ENCODE assay signal across 13 mouse cellular contexts in the genomic region with DNA sequence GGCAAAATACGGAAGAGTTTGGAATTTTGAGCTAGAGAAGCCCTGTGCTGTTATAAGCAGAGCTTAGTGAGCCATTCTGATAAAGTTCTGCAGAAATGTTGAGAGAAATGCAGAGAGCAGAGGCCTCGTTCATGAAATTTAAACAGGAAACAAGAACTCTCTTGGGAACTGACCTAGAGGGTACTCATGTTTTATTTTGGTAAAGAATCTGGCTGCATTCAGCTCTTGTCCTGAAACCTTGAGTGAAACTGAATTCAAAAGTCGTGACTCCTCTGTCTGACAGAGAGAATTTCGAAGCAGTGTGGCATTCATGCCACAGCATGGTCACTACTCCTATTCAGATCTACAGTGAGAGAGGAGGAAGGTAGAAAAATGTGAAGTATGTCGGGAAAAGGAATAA. TPM values are rescaled to one million over a fixed set of nuclear protein-coding genes. Genes with fewer than 3 reads are reported as not detected.
A peak's percentile ranks its signal among the peaks of the same experiment; 100 is the strongest.
DNase-seq lines count a peak whose midpoint lies in the region; ATAC-seq and TF ChIP-seq lines count a peak whose summit lies in the region.
"Had no signal": no experiment of that assay in that cellular context is flagged by ENCODE, and none has a peak within 500 bp of the region (broad histone marks: within the 10 kb centered on the region; RNA-seq: fewer than 3 reads in every experiment).

No protein-coding gene starts in this region.

- TF ChIP-seq CTCF in lung, embryonic 14.5 days (IDR thresholded peaks at IDR 0.05; ENCODE audit: low read depth) = no peak
- no peak for TF ChIP-seq CTCF in liver, postnatal 0 days (IDR thresholded peaks at IDR 0.05; ENCODE audit: low read depth)

- no peak for DNase-seq in heart, adult 9 months (ENCODE audit: low spot score in 2 of 2)
- DNase-seq in lung, embryonic 14.5 days = peak; percentile 40
- no peak for DNase-seq in lung, adult 18-20 months
- no peak for DNase-seq in liver, postnatal 0 days
- DNase-seq in forebrain, embryonic 14.5 days (ENCODE audit: low spot score) = no peak
- DNase-seq in gastrocnemius, adult 18-20 months (ENCODE audit: low spot score) = no peak
- DNase-seq: adrenal gland, postnatal 36 days; cerebellum, adult 2 months; gastrocnemius, postnatal 36 days had no signal

- 46% methylated on average over 5 of the region's 5 CpGs for WGBS in heart, embryonic 14.5 days
- WGBS in lung, embryonic 14.5 days = 31% methylated on average over 5 of the region's 5 CpGs
- WGBS in embryonic facial prominence, embryonic 12.5 days = 24% methylated on average over 5 of the region's 5 CpGs
- WGBS in liver, postnatal 0 days (ENCODE audit: insufficient replicate concordance) = 52% methylated on average over 5 of the region's 5 CpGs
- 67% methylated on average over 5 of the region's 5 CpGs for whole genome bisulfite sequencing in forebrain, embryonic 14.5 days

- no peaks in the 10 kb centered on the region for H3K36me3 ChIP-seq in heart, embryonic 14.5 days (ENCODE audit: control insufficient read depth, insufficient read depth, low read length)
- H3K36me3 ChIP-seq in lung, embryonic 14.5 days (ENCODE audit: insufficient read depth) = no peaks in the 10 kb centered on the region
- H3K36me3 ChIP-seq in embryonic facial prominence, embryonic 12.5 days = no peaks in the 10 kb centered on the region
- H3K36me3 ChIP-seq in liver, postnatal 0 days (replicated peaks; ENCODE audit: insufficient read depth, low read length) = no peaks in the 10 kb centered on the region
- no peaks in the 10 kb centered on the region for H3K36me3 ChIP-seq in forebrain, embryonic 14.5 days (ENCODE audit: control insufficient read depth, insufficient read depth, low read length)

- H3K9ac ChIP-seq in heart, embryonic 14.5 days (ENCODE audit: low read length) = no peak overlapping the region
- no peak overlapping the region for H3K9ac ChIP-seq in lung, embryonic 14.5 days
- no peak overlapping the region for H3K9ac ChIP-seq in embryonic facial prominence, embryonic 12.5 days
- H3K9ac ChIP-seq in liver, postnatal 0 days (replicated peaks) = no peak overlapping the region
- no peak overlapping the region for H3K9ac ChIP-seq in forebrain, embryonic 14.5 days (ENCODE audit: low read length)

- peaks cover 0 to 10% of the 10 kb centered on the region in 2 experiments; a peak in 2 of 4 replicates for H3K4me1 ChIP-seq in heart, embryonic 14.5 days (ENCODE audit: control insufficient read depth in 2 of 2, insufficient read depth in 2 of 2, low read length in 2 of 2)
- 0 out of 2 replicates have a peak, but pooled peaks cover 11% of the 10 kb centered on the region for H3K4me1 ChIP-seq in lung, embryonic 14.5 days (ENCODE audit: insufficient read depth)
- H3K4me1 ChIP-seq in embryonic facial prominence, embryonic 12.5 days = peaks cover 27% of the 10 kb centered on the region
- H3K4me1 ChIP-seq in liver, postnatal 0 days (ENCODE audit: insufficient read depth) = peaks cover 10% of the 10 kb centered on the region; the same call in 1 of the 2 replicates
- H3K4me1 ChIP-seq in forebrain, embryonic 14.5 days (ENCODE audit: control insufficient read depth, insufficient read depth, low read length) = no peaks in the 10 kb centered on the region

- no peaks in the 10 kb centered on the region for H3K27me3 ChIP-seq in heart, embryonic 14.5 days (ENCODE audit: control insufficient read depth, insufficient read depth, low read length)
- no peaks in the 10 kb centered on the region for H3K27me3 ChIP-seq in lung, embryonic 14.5 days (ENCODE audit: insufficient read depth, low read length)
- H3K27me3 ChIP-seq in embryonic facial prominence, embryonic 12.5 days = no peaks in the 10 kb centered on the region
- no peaks in the 10 kb centered on the region for H3K27me3 ChIP-seq in liver, postnatal 0 days (ENCODE audit: insufficient read depth, low read length)
- no peaks in the 10 kb centered on the region for H3K27me3 ChIP-seq in forebrain, embryonic 14.5 days (replicated peaks; ENCODE audit: control insufficient read depth, insufficient read depth, low read length)

- H3K4me3 ChIP-seq in heart, embryonic 14.5 days (ENCODE audit: control insufficient read depth in 1 of 2, insufficient read depth in 1 of 2, low read depth in 1 of 2, low read length in 2 of 2) = no peak overlapping the region
- no peak overlapping the region for H3K4me3 ChIP-seq in lung, embryonic 14.5 days (ENCODE audit: low read depth, low read length)
- H3K4me3 ChIP-seq in embryonic facial prominence, embryonic 12.5 days = no peak overlapping the region
- H3K4me3 ChIP-seq in liver, postnatal 0 days (ENCODE audit: low read depth, low read length) = no peak overlapping the region
- H3K4me3 ChIP-seq in forebrain, embryonic 14.5 days (ENCODE audit: low read depth, low read length) = no peak overlapping the region
- H3K4me3 ChIP-seq: left cerebral cortex, adult 2 months had no signal

- ATAC-seq in heart, embryonic 14.5 days (ENCODE audit: insufficient number of reproducible peaks, insufficient read depth, low FRiP score, low read depth) = no peak
- ATAC-seq in lung, embryonic 14.5 days (ENCODE audit: insufficient read depth) = no peak
- ATAC-seq in embryonic facial prominence, embryonic 12.5 days (ENCODE audit: insufficient number of reproducible peaks, insufficient read depth, low FRiP score, low TSS enrichment) = no peak
- no peak for ATAC-seq in liver, postnatal 0 days
- no peak for ATAC-seq in forebrain, embryonic 14.5 days

- no peak for TF ChIP-seq EP300 in liver, postnatal 0 days (IDR thresholded peaks at IDR 0.05; ENCODE audit: low read depth)

- H3K4me2 ChIP-seq in heart, embryonic 14.5 days (ENCODE audit: low read length) = no peak overlapping the region
- H3K4me2 ChIP-seq in lung, embryonic 14.5 days = no peak overlapping the region
- H3K4me2 ChIP-seq in embryonic facial prominence, embryonic 12.5 days (replicated peaks) = no peak overlapping the region
- H3K4me2 ChIP-seq in liver, postnatal 0 days (ENCODE audit: low read depth, low read length) = no peak overlapping the region
- no peak overlapping the region for H3K4me2 ChIP-seq in forebrain, embryonic 14.5 days (ENCODE audit: low read length)

- H3K9me3 ChIP-seq in heart, embryonic 14.5 days (ENCODE audit: control insufficient read depth, low read length) = no peaks in the 10 kb centered on the region
- no peaks in the 10 kb centered on the region for H3K9me3 ChIP-seq in lung, embryonic 14.5 days (ENCODE audit: low read depth, low read length)
- no peaks in the 10 kb centered on the region for H3K9me3 ChIP-seq in embryonic facial prominence, embryonic 12.5 days
- no peaks in the 10 kb centered on the region for H3K9me3 ChIP-seq in liver, postnatal 0 days (ENCODE audit: low read length)
- no peaks in the 10 kb centered on the region for H3K9me3 ChIP-seq in forebrain, embryonic 14.5 days (replicated peaks; ENCODE audit: control insufficient read depth, low read length)

- H3K27ac ChIP-seq in heart, embryonic 14.5 days (replicated peaks in 1 of 2; ENCODE audit: control insufficient read depth in 1 of 2, insufficient read depth in 1 of 2, low read depth in 2 of 2, low read length in 2 of 2) = peak overlapping the region; percentile 31 to 35; a peak in 2 of 4 replicates
- peak overlapping the region; percentile 51; the same call in 1 of the 2 replicates for H3K27ac ChIP-seq in lung, embryonic 14.5 days (ENCODE audit: low read depth)
- peak overlapping the region; percentile 80 for H3K27ac ChIP-seq in embryonic facial prominence, embryonic 12.5 days
- H3K27ac ChIP-seq in liver, postnatal 0 days (ENCODE audit: low read depth) = peak overlapping the region; percentile 57
- H3K27ac ChIP-seq in forebrain, embryonic 14.5 days (ENCODE audit: low read depth, low read length) = no peak overlapping the region
- H3K27ac ChIP-seq: left cerebral cortex, adult 2 months; macrophage had no signal

RNA-seq across cellular contexts. Expression of gene Nfkbia, which starts 39.6 kb away (rescaled TPM):
- 58.6 and 64.9 TPM in 2 replicates for polyA plus RNA-seq in heart, embryonic 14.5 days (2014; fragmentation: Nextera tagmentation; extraction: Ambion mirVana)
- 81.0 and 93.6 TPM in 2 replicates for polyA plus RNA-seq in lung, embryonic 14.5 days (2014; fragmentation: Nextera tagmentation; extraction: Ambion mirVana)
- polyA plus RNA-seq in embryonic facial prominence, embryonic 12.5 days (2016; fragmentation: Nextera tagmentation; extraction: Ambion mirVana) = 76.8 and 78.3 TPM in 2 replicates
- polyA plus RNA-seq in liver, postnatal 0 days (2015; fragmentation: Nextera tagmentation; extraction: Ambion mirVana) = 27.9 and 38.5 TPM in 2 replicates
- polyA plus RNA-seq in forebrain, embryonic 14.5 days (2014; fragmentation: Nextera tagmentation; extraction: Ambion mirVana) = 40.0 and 49.7 TPM in 2 replicates
- total RNA-seq in gastrocnemius, adult 18-20 months (2021) = 10 to 100 TPM; 19.0 to 63.6 TPM
